Mouse (Mus musculus) macrophage (primary cell): Measurements from ENCODE around the gene Tspo. TPM values are rescaled to one million over a fixed set of nuclear protein-coding genes. Genes with fewer than 3 reads are reported as not detected.
A peak's percentile ranks its signal among the peaks of the same experiment; 100 is the strongest.

Experiments used
- H3K27ac ChIP-seq: fragments of 350-480 bp; formaldehyde crosslinking; 2 replicates; pipeline ENCODE4 v1.9.0; 2021
- H3K36me3 ChIP-seq: fragments of 350-480 bp; formaldehyde crosslinking; 2 replicates; pipeline ENCODE4 v1.9.0; 2021; ENCODE audit errors: inconsistent target
- H3K4me3 ChIP-seq: fragments of 350-480 bp; formaldehyde crosslinking; 2 replicates; pipeline ENCODE4 v1.9.0; 2021; ENCODE audit errors: inconsistent target
- H3K79me2 ChIP-seq: fragments of 350-480 bp; formaldehyde crosslinking; 2 replicates; pipeline ENCODE4 v1.9.0; 2021; ENCODE audit errors: inconsistent target
- WGBS: methylation state at CpG from one replicate; pipeline ENCODE4 v1.1.7; 2026; ENCODE audit warnings: inconsistent platforms; ENCODE audit not compliant: missing documents; 5-methylcytosine and 5-hydroxymethylcytosine counted together
- polyA plus RNA-seq: library from polyadenylated mRNA; stranded (reverse); fragments of 250-400 nt; gene quantifications from 3 replicates; pipeline ENCODE4 v1.2.4, GENCODE M21; 2018; ENCODE audit warnings: inconsistent platforms

Gene Tspo
- polyA plus RNA-seq, 1 experiment from 2014 or later = 37.4 TPM

DNA sequence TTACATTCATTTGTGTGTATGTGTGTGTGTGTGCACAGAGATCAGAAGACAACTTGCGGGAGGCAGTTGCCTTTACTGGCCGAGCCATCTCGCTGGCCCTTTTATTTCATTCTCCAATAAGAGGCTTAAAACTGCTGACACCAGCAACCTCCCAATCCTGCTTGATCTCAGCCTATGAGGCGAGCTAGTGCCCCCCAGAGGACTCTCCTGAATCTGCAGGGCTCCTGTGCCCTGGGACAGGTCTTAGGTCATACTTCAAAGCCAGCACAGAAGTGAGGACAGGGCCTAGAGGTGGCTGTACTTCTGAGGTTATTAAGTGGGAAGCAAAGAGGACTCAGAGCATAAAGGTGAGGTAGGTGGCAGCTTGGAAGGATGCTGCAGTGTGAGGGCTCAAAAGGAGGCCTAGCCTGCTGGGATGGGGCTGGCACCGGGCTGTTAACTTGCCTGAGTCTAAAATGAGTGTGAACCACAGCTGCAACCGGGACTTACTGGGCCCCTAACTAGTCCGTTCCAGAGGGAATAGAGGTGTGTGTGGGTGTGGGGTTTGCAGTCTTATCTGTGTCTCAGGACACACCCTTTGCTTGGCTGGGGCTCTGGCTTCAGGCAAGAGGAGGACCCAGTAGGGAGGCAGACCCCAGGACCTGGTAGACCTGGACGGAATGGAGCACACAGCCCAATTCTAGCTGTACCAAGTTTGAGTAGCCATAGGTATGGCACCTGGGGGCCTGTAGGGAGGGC, 20.2 kb downstream of the Tspo start:
- no peak overlapping the region for H3K4me3 ChIP-seq
- 87% methylated on average over 8 of the region's 8 CpGs for WGBS
- no peaks in the 10 kb centered on the region for H3K79me2 ChIP-seq
- no peak overlapping the region for H3K27ac ChIP-seq
- H3K36me3 ChIP-seq = peaks cover 28% of the 10 kb centered on the region; the same call in 1 of the 2 replicates

DNA sequence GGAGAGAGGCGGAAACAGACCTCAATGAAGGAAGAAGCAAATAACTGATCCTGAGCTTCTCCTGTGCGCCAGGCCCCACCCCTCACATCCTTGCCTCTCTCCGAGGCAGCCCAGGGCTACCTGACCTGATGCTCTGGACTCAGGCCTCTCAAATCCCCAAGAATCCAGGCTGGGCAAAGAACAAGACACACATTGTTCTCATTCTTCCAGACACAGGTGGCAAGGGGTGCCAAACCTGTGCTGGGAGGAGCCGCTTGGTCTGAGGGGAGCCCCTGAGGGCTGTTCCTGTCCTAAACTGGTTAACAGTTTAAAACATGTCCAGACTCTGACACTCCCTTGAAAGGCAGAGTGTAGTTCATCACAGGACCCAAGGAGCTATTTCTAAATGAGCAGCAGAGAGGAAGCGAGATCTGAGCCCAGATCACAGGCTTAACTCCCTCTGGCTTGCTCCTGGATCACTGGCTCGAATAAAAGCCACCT, 21.4 kb downstream of the Tspo start:
- no peaks in the 10 kb centered on the region for H3K79me2 ChIP-seq
- H3K4me3 ChIP-seq = no peak overlapping the region
- WGBS = 96% methylated on average over 6 of the region's 6 CpGs
- H3K36me3 ChIP-seq = peaks cover 28% of the 10 kb centered on the region; the same call in 1 of the 2 replicates
- H3K27ac ChIP-seq = no peak overlapping the region

- no peak overlapping the region for H3K4me3 ChIP-seq
- H3K27ac ChIP-seq = no peak overlapping the region
These were observed 27.4 kb downstream of the Tspo start for GRCm38 (mm10) chr15:83590841-83591240.

DNA sequence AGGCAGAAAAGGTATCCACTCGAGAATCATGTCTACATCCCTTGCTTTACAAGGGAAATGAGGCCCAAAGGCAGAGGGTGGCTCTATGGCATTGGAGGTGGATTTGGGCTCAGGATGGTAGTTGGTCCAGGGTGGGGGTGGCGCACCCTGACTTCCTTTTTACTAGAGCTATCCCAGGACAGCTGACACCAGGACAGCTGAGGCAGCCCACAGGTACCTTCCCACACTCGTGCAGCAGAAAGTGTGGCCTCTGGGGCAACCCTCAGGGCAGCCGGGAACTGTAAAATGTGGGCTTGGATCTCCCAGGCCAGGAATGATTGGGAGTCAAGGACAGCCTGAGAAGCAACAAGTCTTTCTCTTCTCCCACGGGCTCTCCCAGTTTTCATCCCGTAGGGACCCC, 28.4 kb downstream of the Tspo start:
- 93% methylated on average over 6 of the region's 6 CpGs for WGBS
- Histone ChIP-seq H3K36me3 (peaks cover 5% of the 10 kb centered on the region; the same call in 1 of the 2 replicates), H3K27ac (no peak overlapping the region), H3K4me3 (no peak overlapping the region), H3K79me2 (peaks cover 21% of the 10 kb centered on the region; the same call in 1 of the 2 replicates)

More at GRCm38 (mm10) chr15:83590841-83591240, 27.4 kb downstream of the Tspo start:
- WGBS = 95% methylated on average over 4 of the region's 4 CpGs
- Histone ChIP-seq H3K79me2 (peaks cover 21% of the 10 kb centered on the region; the same call in 1 of the 2 replicates), H3K36me3 (peaks cover 14% of the 10 kb centered on the region; the same call in 1 of the 2 replicates)

DNA sequence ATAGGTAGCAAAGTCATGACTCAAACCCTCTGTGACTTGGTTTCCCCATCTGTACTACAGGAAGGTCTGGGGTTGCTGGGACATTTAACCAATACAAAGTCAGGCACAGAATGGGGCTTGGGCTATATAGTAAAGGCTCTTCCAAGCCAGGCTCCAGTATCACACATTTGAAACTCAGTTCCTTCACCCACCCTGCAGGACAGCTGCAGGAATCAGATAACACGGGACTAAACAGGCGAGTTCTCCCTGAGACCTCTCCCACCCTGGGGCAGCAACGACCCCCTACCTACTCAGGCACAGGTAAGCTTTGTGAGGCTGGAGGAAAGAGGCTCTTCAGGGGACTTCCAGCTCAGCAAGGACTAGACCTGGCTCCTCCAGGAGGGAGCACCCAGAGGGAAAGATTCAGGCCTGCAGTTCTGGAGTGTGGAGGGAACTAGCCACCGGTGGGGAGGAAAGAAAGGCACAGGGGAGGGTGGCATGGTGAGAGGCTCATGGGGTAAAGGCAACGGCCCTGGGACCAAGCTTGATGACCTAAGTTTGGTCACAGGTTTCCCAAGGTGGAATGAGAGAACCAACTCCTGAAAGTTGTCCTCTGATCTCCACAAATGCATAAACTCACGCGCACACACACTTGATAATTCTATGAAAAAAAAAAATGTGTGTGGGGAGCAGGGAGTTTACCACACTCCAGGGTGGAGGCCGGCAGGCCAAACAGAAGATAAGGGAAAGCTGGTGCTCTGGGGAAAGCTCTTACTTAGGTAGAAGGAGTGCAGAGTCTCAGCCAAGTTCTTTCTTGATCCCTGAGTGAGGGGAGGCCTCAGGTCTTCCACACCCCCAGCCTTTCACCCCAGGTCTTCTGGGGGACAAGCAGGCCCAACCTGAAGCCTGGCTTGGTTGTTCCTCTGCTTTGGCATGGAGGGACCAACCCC, 29.1 kb downstream of the Tspo start:
- Histone ChIP-seq H3K4me3 (no peak overlapping the region), H3K27ac (no peak overlapping the region), H3K79me2 (peaks cover 21% of the 10 kb centered on the region; the same call in 1 of the 2 replicates), H3K36me3 (no peaks in the 10 kb centered on the region)
- WGBS = 89% methylated on average over 8 of the region's 8 CpGs

- H3K36me3 ChIP-seq = no peaks in the 10 kb centered on the region
- H3K4me3 ChIP-seq = no peak overlapping the region
- H3K27ac ChIP-seq = no peak overlapping the region
- peaks cover 21% of the 10 kb centered on the region; the same call in 1 of the 2 replicates for H3K79me2 ChIP-seq
These were observed 29.8 kb downstream of the Tspo start for GRCm38 (mm10) chr15:83593189-83593585.

- 43% methylated on average over 19 of the region's 19 CpGs for WGBS
- Histone ChIP-seq H3K27ac (no peak overlapping the region), H3K79me2 (peaks cover 21% of the 10 kb centered on the region; the same call in 1 of the 2 replicates), H3K4me3 (peak overlapping the region; percentile 69), H3K36me3 (no peaks in the 10 kb centered on the region)
These were observed 30.5 kb downstream of the Tspo start for GRCm38 (mm10) chr15:83593702-83594512.

GRCm38 (mm10) chr15:83594513-83595363, 31.3 kb downstream of the Tspo start, which contains the start of gene Ttll12:
TSS of gene Ttll12 (minus strand) at chr15:83595157.
- peaks cover 21% of the 10 kb centered on the region; the same call in 1 of the 2 replicates for H3K79me2 ChIP-seq
- no peaks in the 10 kb centered on the region for H3K36me3 ChIP-seq
- H3K4me3 ChIP-seq = peak within 1 kb of the TSS; percentile 69
- H3K27ac ChIP-seq = no peak within 1 kb of the TSS
- under 1% methylated on average over 67 of the region's 68 CpGs for WGBS

GRCm38 (mm10) chr15:83595364-83595711, 31.9 kb downstream of the Tspo start:
- Histone ChIP-seq H3K36me3 (no peaks in the 10 kb centered on the region), H3K27ac (no peak overlapping the region), H3K79me2 (peaks cover 21% of the 10 kb centered on the region; the same call in 1 of the 2 replicates), H3K4me3 (peak overlapping the region; percentile 38)
- 39% methylated on average over 7 of the region's 7 CpGs for WGBS

GRCm38 (mm10) chr15:83596833-83597232, 33.4 kb downstream of the Tspo start:
- peaks cover 21% of the 10 kb centered on the region; the same call in 1 of the 2 replicates for H3K79me2 ChIP-seq
- H3K4me3 ChIP-seq = no peak overlapping the region
- 94% methylated on average over 4 of the region's 4 CpGs for WGBS
- H3K36me3 ChIP-seq = no peaks in the 10 kb centered on the region
- no peak overlapping the region for H3K27ac ChIP-seq

DNA sequence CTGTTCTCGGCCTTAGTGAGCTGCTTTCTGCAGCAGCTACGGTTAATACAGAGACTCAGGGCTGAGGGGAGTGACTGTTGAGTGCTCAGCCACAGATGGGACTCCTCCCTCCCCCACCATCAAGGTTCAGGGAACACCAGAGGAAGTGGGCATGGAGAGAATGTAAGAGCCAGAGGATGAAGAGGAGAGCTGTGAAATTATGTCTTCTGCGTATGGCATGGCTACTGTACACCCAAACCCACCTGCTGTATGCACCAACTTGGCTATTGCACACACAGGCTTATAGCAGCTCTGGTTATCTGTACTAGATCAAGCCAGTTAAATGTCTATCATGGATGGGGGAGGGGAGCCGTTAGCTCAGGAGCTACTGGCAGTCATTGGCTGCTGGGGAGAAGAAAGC, 37.8 kb downstream of the Tspo start:
- Histone ChIP-seq H3K4me3 (no peak overlapping the region), H3K36me3 (no peaks in the 10 kb centered on the region), H3K79me2 (no peaks in the 10 kb centered on the region), H3K27ac (no peak overlapping the region)
- WGBS = 61% methylated on average over 4 of the region's 4 CpGs

DNA sequence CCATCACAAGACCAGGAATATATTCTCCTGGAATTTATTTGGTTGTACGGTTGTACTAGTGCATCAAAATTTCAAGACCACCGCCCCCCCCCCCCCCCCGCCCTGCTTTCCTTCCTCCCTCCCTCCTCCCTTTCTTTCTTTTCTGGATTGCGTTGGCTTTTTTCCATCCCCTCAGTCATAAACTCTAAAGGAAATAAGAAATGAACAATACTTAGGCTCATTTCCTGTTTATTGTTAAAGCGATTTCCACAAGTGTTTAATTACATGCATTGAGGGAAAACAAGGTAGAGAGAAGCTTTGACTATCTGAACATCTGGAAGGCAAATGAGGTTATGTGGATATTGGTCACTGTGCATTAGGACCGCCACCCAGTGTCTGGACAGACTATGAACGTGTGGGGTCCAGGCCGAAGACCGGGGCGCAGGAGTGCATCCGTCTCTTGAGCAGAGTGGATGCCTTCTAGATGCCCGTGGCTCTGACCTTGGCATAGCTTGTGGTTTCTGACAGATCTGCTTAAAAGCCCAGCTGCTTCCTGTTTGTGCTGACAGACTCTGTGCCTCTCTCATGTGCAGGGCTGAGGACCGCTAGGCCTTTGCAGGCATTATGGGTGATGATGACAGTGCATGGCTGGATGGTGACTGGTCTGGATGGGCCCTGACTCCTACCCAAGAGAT, 39.1 kb downstream of the Tspo start:
- H3K79me2 ChIP-seq = no peaks in the 10 kb centered on the region
- no peak overlapping the region for H3K4me3 ChIP-seq
- WGBS = 10% methylated on average over 11 of the region's 13 CpGs
- H3K36me3 ChIP-seq = no peaks in the 10 kb centered on the region
- H3K27ac ChIP-seq = peak overlapping the region; percentile 35

DNA sequence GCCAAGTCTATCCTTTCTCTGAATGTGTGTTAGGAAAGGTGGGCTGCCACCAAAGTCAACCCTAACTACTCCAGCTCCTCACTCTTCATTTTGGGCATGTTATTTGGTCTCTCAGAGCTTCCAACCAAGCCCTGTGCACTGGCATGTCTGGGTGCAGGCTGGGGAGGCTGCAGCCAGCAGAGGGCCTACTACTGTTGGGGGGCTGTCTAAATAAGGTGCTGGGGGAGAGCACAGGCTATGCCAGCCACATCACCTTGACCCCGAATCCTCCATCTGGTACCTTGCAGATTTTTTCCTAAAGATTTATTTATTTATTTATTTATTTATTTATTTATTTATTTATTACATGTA, 39.6 kb downstream of the Tspo start:
- Histone ChIP-seq H3K79me2 (no peaks in the 10 kb centered on the region), H3K36me3 (no peaks in the 10 kb centered on the region), H3K4me3 (no peak overlapping the region), H3K27ac (peak overlapping the region; percentile 35)
- WGBS = 100% methylated on average over 1 of the region's 1 CpGs
